Mouse (Mus musculus): ENCODE results near the gene Ndel1. TPM values are rescaled to one million over a fixed set of nuclear protein-coding genes. Genes with fewer than 3 reads are reported as not detected.

Gene Ndel1
- polyA plus RNA-seq, 1 experiment from 2014 or later = 86.1 TPM

GRCm38 (mm10) chr11:68857329-68857728 lies 14.3 kb downstream of the Ndel1 start:
- Histone ChIP-seq H3K27me3 (ENCODE audit: insufficient read depth, low read length) (no peaks in the 10 kb centered on the region), H3K36me3 (ENCODE audit: insufficient read depth, low read length) (no peaks in the 10 kb centered on the region), H3K9me3 (replicated peaks; ENCODE audit: low read length) (no peaks in the 10 kb centered on the region), H3K27ac (no peak overlapping the region), H3K4me2 (ENCODE audit: low read length) (no peak overlapping the region), H3K9ac (ENCODE audit: low read depth, low read length) (no peak overlapping the region), H3K4me1 (replicated peaks; ENCODE audit: insufficient read depth, low read length) (no peaks in the 10 kb centered on the region), H3K4me3 (replicated peaks; ENCODE audit: low read depth, low read length) (no peak overlapping the region)
- ATAC-seq (replicated peaks; ENCODE audit: low FRiP score, low read depth) (no peak), DNase-seq (ENCODE audit: low spot score) (no peak)
- TF ChIP-seq CTCF (IDR thresholded peaks at IDR 0.05; ENCODE audit: low read depth) = no peak
- 88% methylated on average over 3 of the region's 3 CpGs for WGBS

- DNase-seq (ENCODE audit: low spot score) (no peak), ATAC-seq (replicated peaks; ENCODE audit: low FRiP score, low read depth) (no peak)
- WGBS = 79% methylated on average over 3 of the region's 3 CpGs
- Histone ChIP-seq H3K4me3 (replicated peaks; ENCODE audit: low read depth, low read length) (no peak overlapping the region), H3K4me1 (replicated peaks; ENCODE audit: insufficient read depth, low read length) (peaks cover 5% of the 10 kb centered on the region; the same call in 1 of the 2 replicates), H3K9me3 (replicated peaks; ENCODE audit: low read length) (no peaks in the 10 kb centered on the region), H3K36me3 (ENCODE audit: insufficient read depth, low read length) (no peaks in the 10 kb centered on the region), H3K9ac (ENCODE audit: low read depth, low read length) (no peak overlapping the region), H3K27me3 (ENCODE audit: insufficient read depth, low read length) (no peaks in the 10 kb centered on the region), H3K4me2 (ENCODE audit: low read length) (no peak overlapping the region), H3K27ac (peak overlapping the region; percentile 100)
- TF ChIP-seq CTCF (IDR thresholded peaks at IDR 0.05; ENCODE audit: low read depth) = no peak
Measured at GRCm38 (mm10) chr11:68854621-68855020, 17.0 kb downstream of the Ndel1 start.

- Histone ChIP-seq H3K4me2 (ENCODE audit: low read length) (peak overlapping the region; percentile 63), H3K4me1 (replicated peaks; ENCODE audit: insufficient read depth, low read length) (peaks cover 5% of the 10 kb centered on the region; the same call in 1 of the 2 replicates), H3K9me3 (replicated peaks; ENCODE audit: low read length) (no peaks in the 10 kb centered on the region), H3K27ac (peak overlapping the region; percentile 100), H3K27me3 (ENCODE audit: insufficient read depth, low read length) (no peaks in the 10 kb centered on the region), H3K36me3 (ENCODE audit: insufficient read depth, low read length) (no peaks in the 10 kb centered on the region; the same call in 1 of the 2 replicates), H3K4me3 (replicated peaks; ENCODE audit: low read depth, low read length) (peak overlapping the region; percentile 86), H3K9ac (ENCODE audit: low read depth, low read length) (peak overlapping the region; percentile 39; the same call in 1 of the 2 replicates)
- ATAC-seq (replicated peaks; ENCODE audit: low FRiP score, low read depth) (no peak), DNase-seq (ENCODE audit: low spot score) (peak; percentile 65)
- WGBS = 31% methylated on average over 14 of the region's 14 CpGs
- TF ChIP-seq CTCF (IDR thresholded peaks at IDR 0.05; ENCODE audit: low read depth) = peak; percentile 34
Measured at GRCm38 (mm10) chr11:68853611-68854401, 17.9 kb downstream of the Ndel1 start.

GRCm38 (mm10) chr11:68852932-68853409 lies 18.7 kb downstream of the Ndel1 start:
- WGBS = 0% methylated on average over 42 of the region's 42 CpGs
- ATAC-seq (replicated peaks; ENCODE audit: low FRiP score, low read depth) = peak; percentile 99

GRCm38 (mm10) chr11:68852486-68852901 lies 19.2 kb downstream of the Ndel1 start:
- peak overlapping the region; percentile 80 for H3K4me2 ChIP-seq (ENCODE audit: low read length)
- H3K4me3 ChIP-seq (replicated peaks; ENCODE audit: low read depth, low read length) = peak overlapping the region; percentile 86
- ATAC-seq (replicated peaks; ENCODE audit: low FRiP score, low read depth) (peak; percentile 52; the same call in 1 of the 2 replicates), DNase-seq (ENCODE audit: low spot score) (peak; percentile 75)
- no peaks in the 10 kb centered on the region for H3K27me3 ChIP-seq (ENCODE audit: insufficient read depth, low read length)
- no peaks in the 10 kb centered on the region for H3K9me3 ChIP-seq (replicated peaks; ENCODE audit: low read length)
- H3K4me1 ChIP-seq (replicated peaks; ENCODE audit: insufficient read depth, low read length) = peaks cover 5% of the 10 kb centered on the region; the same call in 1 of the 2 replicates
- peak overlapping the region; percentile 100 for H3K27ac ChIP-seq
- TF ChIP-seq CTCF (IDR thresholded peaks at IDR 0.05; ENCODE audit: low read depth) = no peak
- H3K9ac ChIP-seq (ENCODE audit: low read depth, low read length) = peak overlapping the region; percentile 97
- under 1% methylated on average over 35 of the region's 36 CpGs for WGBS
- no peaks in the 10 kb centered on the region; the same call in 1 of the 2 replicates for H3K36me3 ChIP-seq (ENCODE audit: insufficient read depth, low read length)

More at GRCm38 (mm10) chr11:68852932-68853409, 18.7 kb downstream of the Ndel1 start:
- no peaks in the 10 kb centered on the region for H3K27me3 ChIP-seq (ENCODE audit: insufficient read depth, low read length)
- no peak; the same call in 1 of the 2 replicates for TF ChIP-seq CTCF (IDR thresholded peaks at IDR 0.05; ENCODE audit: low read depth)
- H3K9me3 ChIP-seq (replicated peaks; ENCODE audit: low read length) = no peaks in the 10 kb centered on the region
- H3K9ac ChIP-seq (ENCODE audit: low read depth, low read length) = peak overlapping the region; percentile 97
- peak overlapping the region; percentile 100 for H3K27ac ChIP-seq
- DNase-seq (ENCODE audit: low spot score) = peak; percentile 99
- no peaks in the 10 kb centered on the region; the same call in 1 of the 2 replicates for H3K36me3 ChIP-seq (ENCODE audit: insufficient read depth, low read length)
- H3K4me2 ChIP-seq (ENCODE audit: low read length) = peak overlapping the region; percentile 80
- H3K4me3 ChIP-seq (replicated peaks; ENCODE audit: low read depth, low read length) = peak overlapping the region; percentile 86
- peaks cover 5% of the 10 kb centered on the region; the same call in 1 of the 2 replicates for H3K4me1 ChIP-seq (replicated peaks; ENCODE audit: insufficient read depth, low read length)

GRCm38 (mm10) chr11:68851644-68852485 lies 19.8 kb downstream of the Ndel1 start:
- no peaks in the 10 kb centered on the region for H3K27me3 ChIP-seq (ENCODE audit: insufficient read depth, low read length)
- H3K9ac ChIP-seq (ENCODE audit: low read depth, low read length) = peak overlapping the region; percentile 97
- H3K27ac ChIP-seq = peak overlapping the region; percentile 100
- H3K4me2 ChIP-seq (ENCODE audit: low read length) = peak overlapping the region; percentile 80
- WGBS = 2% methylated on average over 13 of the region's 13 CpGs
- ATAC-seq (replicated peaks; ENCODE audit: low FRiP score, low read depth) (no peak), DNase-seq (ENCODE audit: low spot score) (peak; percentile 11)
- H3K9me3 ChIP-seq (replicated peaks; ENCODE audit: low read length) = no peaks in the 10 kb centered on the region
- no peak for TF ChIP-seq CTCF (IDR thresholded peaks at IDR 0.05; ENCODE audit: low read depth)
- H3K36me3 ChIP-seq (ENCODE audit: insufficient read depth, low read length) = no peaks in the 10 kb centered on the region; the same call in 1 of the 2 replicates
- H3K4me3 ChIP-seq (replicated peaks; ENCODE audit: low read depth, low read length) = peak overlapping the region; percentile 86
- H3K4me1 ChIP-seq (replicated peaks; ENCODE audit: insufficient read depth, low read length) = peaks cover 5% of the 10 kb centered on the region; the same call in 1 of the 2 replicates

Data from kidney, postnatal 0 days (tissue).